Mouse (Mus musculus) hindbrain, embryonic 14.5 days (tissue): ENCODE data around the gene Tmem8. TPM values are rescaled to one million over a fixed set of nuclear protein-coding genes. Genes with fewer than 3 reads are reported as not detected.

Experiments
- ATAC-seq: fragments of 200-750 bp; cut with Nextera tagmentation; 2 replicates; pipeline ENCODE4 v1.8.0; 2017; ENCODE audit warnings: moderate number of reproducible peaks, mild to moderate bottlenecking, moderate TSS enrichment, moderate library complexity; ENCODE audit not compliant: low FRiP score
- DNase-seq: peaks from one replicate; pipeline ENCODE4 v3.0.0-alpha.2; 2015; ENCODE audit warnings: low spot score
- H3K27ac ChIP-seq: fragments of 300-500 bp; sonication (generic); 2 replicates; pipeline ENCODE4 v1.5.1; 2014; ENCODE audit warnings: mild to moderate bottlenecking, moderate library complexity
- H3K27me3 ChIP-seq: fragments of 300-500 bp; sonication (generic); 2 replicates; pipeline ENCODE4 v1.6.1; 2014; ENCODE audit warnings: mild to moderate bottlenecking, low read length, mixed read lengths; ENCODE audit not compliant: control insufficient read depth, insufficient read depth
- H3K36me3 ChIP-seq: fragments of 300-500 bp; sonication (generic); replicated peaks from 2 replicates; pipeline ENCODE4 v1.6.1; 2014; ENCODE audit not compliant: control insufficient read depth, insufficient read depth
- H3K4me1 ChIP-seq: fragments of 300-500 bp; sonication (generic); replicated peaks from 2 replicates; pipeline ENCODE4 v1.6.1; 2014; ENCODE audit warnings: antibody characterized with exemption, low read length, mixed read lengths; ENCODE audit not compliant: control insufficient read depth, insufficient read depth
- H3K4me2 ChIP-seq: fragments of 300-500 bp; sonication (generic); replicated peaks from 2 replicates; pipeline ENCODE4 v1.6.1; 2014; ENCODE audit warnings: mild to moderate bottlenecking, moderate library complexity
- H3K4me3 ChIP-seq: fragments of 300-500 bp; sonication (generic); replicated peaks from 2 replicates; pipeline ENCODE4 v1.5.1; 2014; ENCODE audit warnings: mild to moderate bottlenecking, low read length
- H3K9ac ChIP-seq: fragments of 300-500 bp; sonication (generic); 2 replicates; pipeline ENCODE4 v1.6.1; 2014
- H3K9me3 ChIP-seq: fragments of 300-500 bp; sonication (generic); 2 replicates; pipeline ENCODE4 v1.6.1; 2016; ENCODE audit warnings: low read length; ENCODE audit not compliant: control insufficient read depth
- WGBS: fragments of 180-500 bp; shearing (Covaris S2); extraction: QIAGEN DNeasy Blood & Tissue Kit; methylation state at CpG from one replicate; pipeline ENCODE4 v1.1.7; 2014; 5-methylcytosine and 5-hydroxymethylcytosine counted together
- polyA plus RNA-seq: library from polyadenylated mRNA; unstranded; fragments of >200 nt; fragmentation: Nextera tagmentation; extraction: Ambion mirVana; gene quantifications from 2 replicates; pipeline ENCODE4 v1.2.1, GENCODE M21; 2014

The Tmem8 gene
- polyA plus RNA-seq, 1 experiment from 2014 or later = 3.9 TPM

- peaks cover 29% of the 10 kb centered on the region for H3K36me3 ChIP-seq
- H3K9me3 ChIP-seq = no peaks in the 10 kb centered on the region
- WGBS = 93% methylated on average over 2 of the region's 2 CpGs
- H3K27ac ChIP-seq = no peak overlapping the region
- H3K4me3 ChIP-seq = no peak overlapping the region
- H3K4me2 ChIP-seq = no peak overlapping the region
- no peaks in the 10 kb centered on the region for H3K4me1 ChIP-seq
- H3K9ac ChIP-seq = no peak overlapping the region
- H3K27me3 ChIP-seq = no peaks in the 10 kb centered on the region
- DNase-seq (no peak), ATAC-seq (no peak)
Measured at GRCm38 (mm10) chr17:26151886-26152630, 39.0 kb downstream of the Tmem8 start.

- Histone ChIP-seq H3K27me3 (no peaks in the 10 kb centered on the region), H3K36me3 (no peaks in the 10 kb centered on the region), H3K9ac (no peak overlapping the region), H3K4me1 (no peaks in the 10 kb centered on the region), H3K9me3 (no peaks in the 10 kb centered on the region), H3K27ac (no peak overlapping the region), H3K4me2 (no peak overlapping the region), H3K4me3 (no peak overlapping the region)
- DNase-seq (no peak), ATAC-seq (no peak)
- 94% methylated on average over 1 of the region's 1 CpGs for whole genome bisulfite sequencing
Measured at GRCm38 (mm10) chr17:26162736-26163135, 49.6 kb downstream of the Tmem8 start.

- no peak overlapping the region for H3K27ac ChIP-seq
- no peaks in the 10 kb centered on the region for H3K27me3 ChIP-seq
- H3K36me3 ChIP-seq = no peaks in the 10 kb centered on the region
- ATAC-seq = no peak
- H3K9ac ChIP-seq = no peak overlapping the region
- WGBS = 96% methylated on average over 2 of the region's 2 CpGs
- H3K4me3 ChIP-seq = no peak overlapping the region
- DNase-seq = no peak
- no peaks in the 10 kb centered on the region for H3K4me1 ChIP-seq
- no peak overlapping the region for H3K4me2 ChIP-seq
- no peaks in the 10 kb centered on the region for H3K9me3 ChIP-seq
Measured at GRCm38 (mm10) chr17:26168039-26168438, 54.9 kb downstream of the Tmem8 start.

Other genes with a start within 250 kb of the Tmem8 start
- gene Mcrip2, start 244.5 kb upstream of the Tmem8 start, polyA plus RNA-seq = 26.8 and 27.3 TPM in 2 replicates
- 58.5 and 67.3 TPM in 2 replicates for gene Mettl26, start 238.2 kb upstream of the Tmem8 start, polyA plus RNA-seq
- 0.63 and 0.71 TPM in 2 replicates for gene Wfikkn1, start 232.4 kb upstream of the Tmem8 start, polyA plus RNA-seq
- gene Rab40c, start 193.6 kb upstream of the Tmem8 start, polyA plus RNA-seq = 28.1 and 29.8 TPM in 2 replicates
- 64.2 and 74.2 TPM in 2 replicates for gene Pigq, start 168.4 kb upstream of the Tmem8 start, polyA plus RNA-seq
- 0.13 TPM in 1 of 2 replicates, not detected in the other for gene Nhlrc4, start 168.3 kb upstream of the Tmem8 start, polyA plus RNA-seq
- gene A930017K11Rik, start 160.7 kb upstream of the Tmem8 start, polyA plus RNA-seq = 0.44 and 1.8 TPM in 2 replicates
- 21.5 and 27.5 TPM in 2 replicates for gene Capn15, start 127.5 kb upstream of the Tmem8 start, polyA plus RNA-seq
- gene Rab11fip3, start 43.7 kb upstream of the Tmem8 start, polyA plus RNA-seq = 27.4 and 29.5 TPM in 2 replicates
- gene Decr2, start 23.0 kb upstream of the Tmem8 start, polyA plus RNA-seq = 22.6 and 28.8 TPM in 2 replicates
- gene Nme4, start 17.7 kb upstream of the Tmem8 start, polyA plus RNA-seq = 14.5 and 17.5 TPM in 2 replicates
- gene Mrpl28, start 10.2 kb downstream of the Tmem8 start, polyA plus RNA-seq = 184 and 190 TPM in 2 replicates
- gene Axin1, start 25.4 kb downstream of the Tmem8 start, polyA plus RNA-seq = 7.0 and 8.5 TPM in 2 replicates
- gene Pdia2, start 85.8 kb downstream of the Tmem8 start, polyA plus RNA-seq = 0.28 TPM in 1 of 2 replicates, not detected in the other
- 14.2 and 16.1 TPM in 2 replicates for gene Rgs11, start 89.7 kb downstream of the Tmem8 start, polyA plus RNA-seq
- 181 and 195 TPM in 2 replicates for gene Arhgdig, start 94.5 kb downstream of the Tmem8 start, polyA plus RNA-seq
- gene Fam234a, start 130.9 kb downstream of the Tmem8 start, polyA plus RNA-seq = 31.2 and 31.4 TPM in 2 replicates
- gene Luc7l, start 139.6 kb downstream of the Tmem8 start, polyA plus RNA-seq = 100.0 and 104 TPM in 2 replicates